Mouse (Mus musculus): ENCODE measurements around the gene Ccdc28b. TPM values are rescaled to one million over a fixed set of nuclear protein-coding genes. Genes with fewer than 3 reads are reported as not detected.

The Ccdc28b gene
- polyA plus RNA-seq (2015; fragmentation: Nextera tagmentation; extraction: Ambion mirVana): 46.5 and 48.5 TPM in 2 replicates

- under 1% methylated on average over 10 of the region's 10 CpGs for WGBS
- Histone ChIP-seq H3K36me3 (peaks cover 17% of the 10 kb centered on the region), H3K4me3 (replicated peaks) (peak within 1 kb of the TSS; percentile 66), H3K9ac (peak within 1 kb of the TSS; percentile 37; the same call in 1 of the 2 replicates), H3K4me1 (peaks cover 30% of the 10 kb centered on the region), H3K4me2 (peak within 1 kb of the TSS; percentile 75), H3K27me3 (replicated peaks) (no peaks in the 10 kb centered on the region), H3K27ac (peak within 1 kb of the TSS; percentile 90), H3K9me3 (no peaks in the 10 kb centered on the region)
- no peak for ATAC-seq (ENCODE audit: insufficient read depth, low FRiP score, low read depth)
Observed at GRCm38 (mm10) chr4:129623681-129624091, at the start of gene Ccdc28b. Ccdc28b (minus strand) TSS chr4:129623947.

GRCm38 (mm10) chr4:129672878-129673449 is 49.2 kb upstream of the Ccdc28b start:
- 0 out of 2 replicates have a peak overlapping the region, but pooled peaks have one; percentile 21 for H3K9ac ChIP-seq
- WGBS: 4% methylated on average over 10 of the region's 10 CpGs
- peak; percentile 43; the same call in 1 of the 2 replicates for ATAC-seq (ENCODE audit: insufficient read depth, low FRiP score, low read depth)
- peaks cover 9% of the 10 kb centered on the region for H3K4me1 ChIP-seq
- H3K27ac ChIP-seq: peak overlapping the region; percentile 96
- H3K27me3 ChIP-seq (replicated peaks): no peaks in the 10 kb centered on the region
- peaks cover 5% of the 10 kb centered on the region; the same call in 1 of the 2 replicates for H3K36me3 ChIP-seq
- H3K4me2 ChIP-seq: peak overlapping the region; percentile 76
- H3K9me3 ChIP-seq: no peaks in the 10 kb centered on the region
- H3K4me3 ChIP-seq (replicated peaks): peak overlapping the region; percentile 98

- peaks cover 9% of the 10 kb centered on the region for H3K4me1 ChIP-seq
- peaks cover 5% of the 10 kb centered on the region; the same call in 1 of the 2 replicates for H3K36me3 ChIP-seq
- peak within 1 kb of the TSS; percentile 92 for H3K9ac ChIP-seq
- H3K4me2 ChIP-seq: peak within 1 kb of the TSS; percentile 76
- under 1% methylated on average over 65 of the region's 65 CpGs for WGBS
- peak within 1 kb of the TSS; percentile 98 for H3K4me3 ChIP-seq (replicated peaks)
- no peaks in the 10 kb centered on the region for H3K27me3 ChIP-seq (replicated peaks)
- H3K27ac ChIP-seq: peak within 1 kb of the TSS; percentile 96
- ATAC-seq (ENCODE audit: insufficient read depth, low FRiP score, low read depth): peak; percentile 87
- H3K9me3 ChIP-seq: no peaks in the 10 kb centered on the region
Observed at GRCm38 (mm10) chr4:129672083-129672877, 48.5 kb upstream of the Ccdc28b start, which contains the start of gene Kpna6. Kpna6 (minus strand) TSS chr4:129672767.

GRCm38 (mm10) chr4:129671491-129672082 is 47.8 kb upstream of the Ccdc28b start:
- Histone ChIP-seq H3K9ac (peak overlapping the region; percentile 92), H3K4me2 (peak overlapping the region; percentile 76), H3K4me3 (replicated peaks) (peak overlapping the region; percentile 98), H3K9me3 (no peaks in the 10 kb centered on the region), H3K4me1 (peaks cover 9% of the 10 kb centered on the region), H3K27ac (peak overlapping the region; percentile 96), H3K36me3 (peaks cover 2% of the 10 kb centered on the region; the same call in 1 of the 2 replicates), H3K27me3 (replicated peaks) (no peaks in the 10 kb centered on the region)
- no peak for ATAC-seq (ENCODE audit: insufficient read depth, low FRiP score, low read depth)
- WGBS: 6% methylated on average over 12 of the region's 12 CpGs

- H3K9ac ChIP-seq: no peak overlapping the region
- H3K36me3 ChIP-seq: peaks cover 28% of the 10 kb centered on the region
- H3K27me3 ChIP-seq (replicated peaks): no peaks in the 10 kb centered on the region
- no peak overlapping the region for H3K4me3 ChIP-seq (replicated peaks)
- no peak overlapping the region for H3K4me2 ChIP-seq
- no peaks in the 10 kb centered on the region for H3K4me1 ChIP-seq
- no peak overlapping the region for H3K27ac ChIP-seq
- WGBS: 77% methylated on average over 3 of the region's 3 CpGs
- ATAC-seq (ENCODE audit: insufficient read depth, low FRiP score, low read depth): no peak
- no peaks in the 10 kb centered on the region for H3K9me3 ChIP-seq
Observed at GRCm38 (mm10) chr4:129662255-129662813, 38.6 kb upstream of the Ccdc28b start.

- peaks cover 31% of the 10 kb centered on the region for H3K36me3 ChIP-seq
- no peaks in the 10 kb centered on the region for H3K9me3 ChIP-seq
- no peak overlapping the region for H3K4me3 ChIP-seq (replicated peaks)
- H3K27ac ChIP-seq: no peak overlapping the region
- no peaks in the 10 kb centered on the region for H3K4me1 ChIP-seq
- no peak for ATAC-seq (ENCODE audit: insufficient read depth, low FRiP score, low read depth)
- H3K4me2 ChIP-seq: no peak overlapping the region
- H3K27me3 ChIP-seq (replicated peaks): no peaks in the 10 kb centered on the region
- no peak overlapping the region for H3K9ac ChIP-seq
- 67% methylated on average over 3 of the region's 3 CpGs for WGBS
Observed at GRCm38 (mm10) chr4:129661584-129661983, 37.8 kb upstream of the Ccdc28b start.

GRCm38 (mm10) chr4:129654770-129655169 is 31.0 kb upstream of the Ccdc28b start:
- WGBS: 91% methylated on average over 14 of the region's 14 CpGs
- H3K27ac ChIP-seq: no peak overlapping the region
- H3K36me3 ChIP-seq: peaks cover 46% of the 10 kb centered on the region
- no peaks in the 10 kb centered on the region for H3K27me3 ChIP-seq (replicated peaks)
- no peaks in the 10 kb centered on the region for H3K4me1 ChIP-seq
- ATAC-seq (ENCODE audit: insufficient read depth, low FRiP score, low read depth): no peak
- no peak overlapping the region for H3K4me3 ChIP-seq (replicated peaks)
- no peaks in the 10 kb centered on the region for H3K9me3 ChIP-seq
- no peak overlapping the region for H3K9ac ChIP-seq
- H3K4me2 ChIP-seq: no peak overlapping the region

- no peak for ATAC-seq (ENCODE audit: insufficient read depth, low FRiP score, low read depth)
- no peaks in the 10 kb centered on the region for H3K27me3 ChIP-seq (replicated peaks)
- H3K27ac ChIP-seq: no peak overlapping the region
- no peak overlapping the region for H3K9ac ChIP-seq
- no peak overlapping the region for H3K4me3 ChIP-seq (replicated peaks)
- H3K9me3 ChIP-seq: no peaks in the 10 kb centered on the region
- 91% methylated on average over 8 of the region's 8 CpGs for WGBS
- no peaks in the 10 kb centered on the region for H3K4me1 ChIP-seq
- H3K4me2 ChIP-seq: no peak overlapping the region
- peaks cover 67% of the 10 kb centered on the region for H3K36me3 ChIP-seq
Observed at GRCm38 (mm10) chr4:129650359-129650758, 26.6 kb upstream of the Ccdc28b start.

- no peaks in the 10 kb centered on the region for H3K9me3 ChIP-seq
- H3K9ac ChIP-seq: no peak overlapping the region
- no peaks in the 10 kb centered on the region for H3K27me3 ChIP-seq (replicated peaks)
- WGBS: 70% methylated on average over 1 of the region's 1 CpGs
- peaks cover 55% of the 10 kb centered on the region for H3K36me3 ChIP-seq
- no peak overlapping the region for H3K27ac ChIP-seq
- no peaks in the 10 kb centered on the region for H3K4me1 ChIP-seq
- H3K4me2 ChIP-seq: no peak overlapping the region
- ATAC-seq (ENCODE audit: insufficient read depth, low FRiP score, low read depth): no peak
- H3K4me3 ChIP-seq (replicated peaks): no peak overlapping the region
Observed at GRCm38 (mm10) chr4:129648656-129649055, 24.9 kb upstream of the Ccdc28b start.

GRCm38 (mm10) chr4:129645204-129645603 is 21.5 kb upstream of the Ccdc28b start:
- 85% methylated on average over 6 of the region's 6 CpGs for WGBS

GRCm38 (mm10) chr4:129641756-129642155 is 18.0 kb upstream of the Ccdc28b start:
- Histone ChIP-seq H3K9ac (no peak overlapping the region), H3K9me3 (no peaks in the 10 kb centered on the region), H3K36me3 (peaks cover 23% of the 10 kb centered on the region), H3K27me3 (replicated peaks) (no peaks in the 10 kb centered on the region), H3K27ac (0 out of 2 replicates have a peak overlapping the region, but pooled peaks have one; percentile 2), H3K4me1 (peaks cover 13% of the 10 kb centered on the region), H3K4me2 (peak overlapping the region; percentile 78; the same call in 1 of the 2 replicates), H3K4me3 (replicated peaks) (no peak overlapping the region)
- ATAC-seq (ENCODE audit: insufficient read depth, low FRiP score, low read depth): no peak
- 42% methylated on average over 5 of the region's 5 CpGs for WGBS

More at GRCm38 (mm10) chr4:129645204-129645603, 21.5 kb upstream of the Ccdc28b start:
- Histone ChIP-seq H3K27ac (no peak overlapping the region), H3K4me1 (no peaks in the 10 kb centered on the region), H3K36me3 (peaks cover 40% of the 10 kb centered on the region), H3K4me2 (no peak overlapping the region), H3K27me3 (replicated peaks) (no peaks in the 10 kb centered on the region), H3K4me3 (replicated peaks) (no peak overlapping the region), H3K9ac (no peak overlapping the region), H3K9me3 (no peaks in the 10 kb centered on the region)
- no peak for ATAC-seq (ENCODE audit: insufficient read depth, low FRiP score, low read depth)

All from stomach, embryonic 15.5 days (tissue).